Mouse (Mus musculus) kidney, postnatal 25 days (tissue): Measurements from ENCODE around the gene B3gnt5.
"Not testable (repeated sequence)": the region's sequence is repeated elsewhere in the genome, so short reads cannot be mapped to it uniquely, and the experiment has no call there.

Source experiments
- DNase-seq, 2 experiments: peaks; one replicate each; pipeline ENCODE4 v3.0.0; 2021; ENCODE audit warnings: mixed read lengths in 2 of 2

B3gnt5 gene

DNA sequence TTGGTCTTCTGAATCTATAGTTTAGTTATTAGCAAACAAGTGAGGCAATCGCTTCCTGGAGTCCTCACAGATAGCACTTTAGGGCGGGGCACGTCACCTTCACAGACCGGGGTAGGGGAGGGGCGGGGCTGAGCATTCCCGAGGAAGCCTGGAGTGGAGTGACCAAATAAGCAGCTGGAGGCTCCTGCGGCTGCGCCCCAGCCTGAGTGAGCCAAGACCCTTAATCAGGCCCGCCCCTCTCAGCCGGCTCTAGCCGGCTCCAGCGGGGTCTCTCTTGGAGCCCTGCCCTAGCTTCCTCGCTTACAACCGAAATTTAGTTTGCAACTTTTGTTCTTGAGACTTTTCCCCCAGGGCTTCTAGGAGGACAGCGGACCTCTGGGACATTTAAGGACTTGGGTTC is at the start of gene B3gnt5:
Gene B3gnt5 (plus strand): TSS at position 135 of the 400 bp plus-strand sequence.
- DNase-seq, result peak; percentile 38 to 46

DNA sequence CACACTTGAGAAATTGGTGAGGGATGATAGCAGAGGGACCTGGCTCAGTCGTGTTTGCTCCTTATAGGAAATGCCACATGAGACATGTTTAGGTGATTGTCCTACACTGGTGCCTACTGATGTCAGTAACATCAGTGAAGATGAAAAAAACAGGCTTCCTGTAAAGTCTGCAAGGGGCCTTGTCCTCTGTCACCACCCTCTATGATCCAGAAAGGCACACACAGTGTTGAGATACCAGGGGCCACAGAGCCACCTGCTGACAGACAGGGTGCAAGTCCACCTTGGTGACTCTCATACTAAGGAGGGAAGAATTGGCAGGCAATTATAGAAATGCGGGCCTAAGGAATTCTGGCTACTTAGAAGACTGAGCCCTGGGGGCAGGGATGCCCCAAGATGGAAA is 39.0 kb upstream of the B3gnt5 start:
- no peak for DNase-seq

DNA sequence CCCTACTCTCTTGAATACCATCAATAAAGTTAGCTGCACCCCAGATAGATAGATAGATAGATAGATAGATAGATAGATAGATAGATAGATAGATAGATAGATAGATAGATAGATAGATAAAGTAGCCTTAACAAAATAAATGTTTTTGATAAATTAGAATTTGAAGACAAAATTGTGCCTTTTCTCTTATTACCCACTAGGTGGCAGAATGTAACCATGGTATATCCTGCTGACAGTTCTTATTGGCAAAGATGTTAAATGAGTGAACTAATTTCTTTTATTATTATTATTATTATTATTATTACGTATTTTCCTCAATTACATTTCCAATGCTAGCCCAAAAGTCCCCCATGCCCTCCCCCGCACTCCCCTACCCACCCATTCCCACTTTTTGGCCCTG is 35.9 kb upstream of the B3gnt5 start:
- DNase-seq, result not testable (repeated sequence)

- DNase-seq, result no peak
These were observed 27.1 kb upstream of the B3gnt5 start for GRCm38 (mm10) chr16:19732896-19733295.

DNA sequence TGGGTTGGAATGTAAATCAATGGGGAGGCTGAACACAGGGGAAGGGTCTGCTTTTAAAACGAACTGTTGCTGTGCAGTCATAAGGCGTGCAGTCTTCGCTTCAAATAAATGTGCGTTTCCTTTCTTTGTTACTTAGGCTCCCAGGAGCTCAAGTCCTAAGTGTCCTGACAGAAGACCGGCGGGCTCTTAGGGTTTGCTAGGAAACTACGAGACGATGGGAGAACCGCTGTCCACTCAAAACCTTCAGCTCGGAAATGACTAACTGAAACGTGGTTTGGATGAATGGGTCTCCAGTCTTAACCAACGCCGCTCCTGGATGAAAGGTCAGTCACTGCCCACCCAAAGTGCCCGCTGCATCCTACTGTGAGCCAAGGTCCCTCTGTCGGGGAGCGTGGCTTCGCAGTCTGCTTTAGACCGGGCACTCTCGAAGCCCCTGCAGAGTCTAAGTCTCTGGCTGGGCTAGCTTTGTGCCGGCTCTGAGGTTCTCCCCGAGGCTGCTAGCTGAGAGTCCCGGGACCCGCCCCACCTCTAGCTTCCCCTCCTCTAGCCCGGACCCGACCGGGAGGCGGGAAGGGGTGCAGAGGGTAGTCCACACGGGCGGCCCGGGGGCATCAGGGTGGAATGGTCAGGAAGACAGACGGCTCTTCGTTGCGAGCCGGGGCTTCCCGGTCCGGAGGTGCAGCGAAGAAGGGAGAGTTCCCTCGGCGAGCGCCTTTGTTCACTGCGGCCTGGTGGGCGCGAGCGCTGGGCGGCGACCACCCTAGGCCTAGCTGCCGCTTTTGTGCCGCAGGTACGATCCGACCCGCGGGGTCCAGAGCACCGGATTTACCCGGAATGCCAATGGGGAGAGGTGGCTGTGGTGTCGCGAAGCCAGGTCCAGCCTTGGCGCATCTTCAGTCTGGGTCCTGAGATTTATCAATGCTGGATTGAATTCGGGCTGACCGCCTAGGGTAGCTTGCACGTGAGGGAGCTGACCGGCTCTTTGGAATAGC is 793 bp downstream of the B3gnt5 start:
- peak; percentile 5 to 35 for DNase-seq

GRCm38 (mm10) chr16:19761691-19762090 is 1.7 kb downstream of the B3gnt5 start:
- no peak for DNase-seq

GRCm38 (mm10) chr16:19766107-19766506 is 6.1 kb downstream of the B3gnt5 start:
- no peak for DNase-seq

- DNase-seq, result no peak
These were observed 8.0 kb downstream of the B3gnt5 start for GRCm38 (mm10) chr16:19768046-19768445.

DNA sequence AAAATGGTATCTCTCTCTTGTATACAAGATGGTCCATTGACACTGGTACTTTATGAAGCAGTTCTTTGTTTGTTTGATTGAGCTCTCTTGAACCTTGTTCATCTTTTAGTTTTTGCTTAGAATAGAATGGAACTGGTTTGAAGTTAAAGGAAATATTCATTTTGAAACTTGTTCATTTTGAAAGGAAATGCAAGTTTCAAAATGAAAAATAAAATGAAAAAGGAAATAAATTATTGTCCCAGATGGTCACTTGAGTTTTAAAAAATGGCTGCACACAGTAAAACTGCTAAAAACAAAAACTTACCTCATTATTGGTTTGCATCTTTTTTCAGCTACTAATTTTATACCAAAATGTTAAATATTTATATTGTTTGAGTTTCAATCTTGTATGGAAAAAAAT is 12.0 kb downstream of the B3gnt5 start:
- no peak for DNase-seq

DNA sequence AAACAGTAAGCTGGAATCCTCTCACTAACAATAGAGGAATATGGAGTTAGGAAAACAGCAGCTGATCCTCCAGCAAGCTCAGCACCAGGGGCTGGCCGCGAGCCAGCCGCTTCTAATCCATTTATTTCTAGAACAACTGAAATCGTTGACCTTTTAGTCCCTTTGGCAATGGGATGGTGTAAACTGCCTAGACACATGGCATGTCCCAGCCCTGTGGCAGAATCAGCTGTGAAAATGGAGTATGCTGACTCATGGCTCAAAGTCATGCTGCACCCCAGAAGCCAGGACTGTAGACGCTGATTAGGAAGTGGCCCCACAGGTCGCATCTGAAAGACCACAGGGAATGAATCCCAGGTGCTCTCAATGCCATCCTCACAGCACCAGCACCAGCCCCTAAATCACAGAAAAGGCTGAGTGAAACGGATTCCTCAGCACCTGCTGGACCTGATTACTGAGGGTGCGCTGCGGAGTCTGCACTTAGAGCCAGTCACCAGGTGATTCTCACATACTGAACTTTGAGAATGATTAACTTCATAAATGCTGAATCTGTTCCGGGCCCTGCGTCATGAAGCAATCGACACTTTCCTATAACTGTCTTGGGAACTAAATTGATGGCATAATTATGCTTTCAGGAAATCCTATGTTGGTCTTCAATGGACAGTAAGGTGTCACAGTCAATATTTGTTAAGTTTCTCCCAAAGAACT is 26.5 kb downstream of the B3gnt5 start:
- DNase-seq, result peak; percentile 3 to 32

DNA sequence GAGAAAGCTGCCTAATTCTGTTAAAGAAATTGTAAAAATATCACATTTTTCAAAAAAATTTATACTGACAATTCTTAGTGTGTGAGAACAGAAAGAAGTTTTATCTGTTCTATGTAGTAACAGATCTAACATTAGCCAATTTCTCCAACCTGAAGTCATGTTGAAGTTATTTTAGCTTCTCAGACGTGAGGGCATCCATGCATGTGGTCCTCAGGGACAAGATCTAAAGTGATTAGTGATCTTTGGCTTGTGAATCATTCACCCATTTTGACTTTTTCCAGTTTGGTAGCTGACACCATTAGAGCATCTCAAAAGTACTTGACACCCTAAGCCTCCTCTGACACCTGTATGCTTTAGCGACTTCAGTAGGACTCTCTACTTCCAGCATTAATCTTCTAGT is 29.9 kb downstream of the B3gnt5 start:
- DNase-seq, result no peak

DNA sequence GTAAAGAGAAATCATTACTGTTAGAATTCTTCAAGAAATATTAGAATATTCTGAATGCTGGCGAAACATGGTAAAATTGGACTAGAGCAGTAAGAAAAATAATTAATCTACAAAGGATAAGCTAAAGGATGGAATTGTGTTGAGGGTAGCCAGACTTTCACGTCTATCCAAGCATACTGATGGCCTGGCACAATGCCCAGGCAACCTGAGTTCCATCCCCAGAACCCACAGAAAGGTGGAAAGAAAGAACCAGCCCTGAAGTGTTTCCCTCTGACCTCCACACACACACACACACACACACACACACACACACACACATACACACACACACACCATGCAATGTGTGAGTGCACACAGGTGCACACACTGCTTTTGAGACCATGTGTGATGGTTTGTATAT is 58.8 kb downstream of the B3gnt5 start:
- no peak for DNase-seq
